Mouse (Mus musculus) erythroblast, embryonic 14.5 days (primary cell): ENCODE results near the gene Prss32.

ENCODE experiments used
- GATA1 ChIP-seq: IDR thresholded peaks from 2 replicates; pipeline ENCODE4 v1.6.1; 2012; ENCODE audit warnings: low read length, inconsistent platforms, mixed read lengths
- TAL1 ChIP-seq: IDR thresholded peaks from 3 replicates; pipeline ENCODE4 v1.6.1; 2012; ENCODE audit warnings: low read length, inconsistent platforms, mixed read lengths

GRCm38 (mm10) chr17:23795323-23795722, 48.3 kb upstream of the Prss32 start:
- TF ChIP-seq GATA1 = no peak
- no peak for TF ChIP-seq TAL1
